Mouse (Mus musculus) kidney, embryonic 15.5 days (tissue): ENCODE results near the gene Car6. TPM values are rescaled to one million over a fixed set of nuclear protein-coding genes. Genes with fewer than 3 reads are reported as not detected.
A peak's percentile ranks its signal among the peaks of the same experiment; 100 is the strongest.

ENCODE experiments used
- ATAC-seq: fragments of 200-750 bp; cut with Nextera tagmentation; replicated peaks from 2 replicates; pipeline ENCODE4 v1.8.0; 2017; ENCODE audit warnings: moderate TSS enrichment; ENCODE audit not compliant: low FRiP score
- H3K27ac ChIP-seq: fragments of 300-500 bp; sonication (generic); 2 replicates; pipeline ENCODE4 v1.5.1; 2015; ENCODE audit warnings: mild to moderate bottlenecking, inconsistent platforms
- H3K27me3 ChIP-seq: fragments of 300-500 bp; sonication (generic); 2 replicates; pipeline ENCODE4 v1.6.1; 2015; ENCODE audit warnings: inconsistent platforms
- H3K36me3 ChIP-seq: fragments of 300-500 bp; sonication (generic); 2 replicates; pipeline ENCODE4 v1.6.1; 2015; ENCODE audit warnings: inconsistent platforms
- H3K4me1 ChIP-seq: fragments of 300-500 bp; sonication (generic); 2 replicates; pipeline ENCODE4 v1.6.1; 2015; ENCODE audit warnings: inconsistent platforms
- H3K4me2 ChIP-seq: fragments of 300-500 bp; sonication (generic); 2 replicates; pipeline ENCODE4 v1.6.1; 2015; ENCODE audit warnings: moderate library complexity, mild to moderate bottlenecking, inconsistent platforms
- H3K4me3 ChIP-seq: fragments of 300-500 bp; sonication (generic); replicated peaks from 2 replicates; pipeline ENCODE4 v1.5.1; 2015; ENCODE audit warnings: mild to moderate bottlenecking, inconsistent platforms
- H3K9ac ChIP-seq: fragments of 300-500 bp; sonication (generic); 2 replicates; pipeline ENCODE4 v1.6.1; 2015; ENCODE audit warnings: mild to moderate bottlenecking, inconsistent platforms
- H3K9me3 ChIP-seq: fragments of 300-500 bp; sonication (generic); replicated peaks from 2 replicates; pipeline ENCODE4 v1.6.1; 2016; ENCODE audit warnings: inconsistent platforms
- WGBS: fragments of 180-500 bp; shearing (Covaris S2); methylation state at CpG from one replicate; pipeline ENCODE4 v1.1.7; 2015; ENCODE audit warnings: mixed read lengths; 5-methylcytosine and 5-hydroxymethylcytosine counted together
- polyA plus RNA-seq: library from polyadenylated mRNA; unstranded; fragments of >200 nt; fragmentation: Nextera tagmentation; extraction: Ambion mirVana; gene quantifications from 2 replicates; pipeline ENCODE4 v1.2.1, GENCODE M21; 2015

Gene Car6
- not detected in 2 replicates for polyA plus RNA-seq

GRCm38 (mm10) chr4:150201232-150201631, at the start of gene Car6:
Gene Car6, minus strand, starts transcription at chr4:150201332.
- Histone ChIP-seq H3K4me1 (peaks cover 12% of the 10 kb centered on the region), H3K4me2 (no peak within 1 kb of the TSS), H3K9ac (no peak within 1 kb of the TSS), H3K27me3 (no peaks in the 10 kb centered on the region), H3K4me3 (no peak within 1 kb of the TSS), H3K27ac (no peak within 1 kb of the TSS), H3K9me3 (no peaks in the 10 kb centered on the region), H3K36me3 (no peaks in the 10 kb centered on the region)
- 71% methylated on average over 5 of the region's 5 CpGs for WGBS
- no peak for ATAC-seq

GRCm38 (mm10) chr4:150249731-150250270, 48.7 kb upstream of the Car6 start:
- Histone ChIP-seq H3K9me3 (no peaks in the 10 kb centered on the region), H3K4me3 (no peak overlapping the region), H3K27me3 (no peaks in the 10 kb centered on the region), H3K27ac (no peak overlapping the region), H3K4me2 (no peak overlapping the region), H3K9ac (no peak overlapping the region), H3K36me3 (peaks cover 73% of the 10 kb centered on the region), H3K4me1 (peaks cover 7% of the 10 kb centered on the region; the same call in 1 of the 2 replicates)
- no peak for ATAC-seq
- WGBS: 79% methylated on average over 5 of the region's 5 CpGs

- Histone ChIP-seq H3K27ac (no peak overlapping the region), H3K4me1 (peaks cover 7% of the 10 kb centered on the region; the same call in 1 of the 2 replicates), H3K9ac (no peak overlapping the region), H3K4me3 (no peak overlapping the region), H3K27me3 (no peaks in the 10 kb centered on the region), H3K4me2 (no peak overlapping the region), H3K9me3 (no peaks in the 10 kb centered on the region), H3K36me3 (peaks cover 79% of the 10 kb centered on the region)
- WGBS: 73% methylated on average over 5 of the region's 5 CpGs
- no peak for ATAC-seq
Measured at GRCm38 (mm10) chr4:150248917-150249316, 47.8 kb upstream of the Car6 start.

- no peak overlapping the region for H3K4me2 ChIP-seq
- WGBS: 69% methylated on average over 5 of the region's 5 CpGs
- no peak overlapping the region for H3K4me3 ChIP-seq
- H3K9ac ChIP-seq: no peak overlapping the region
- H3K36me3 ChIP-seq: peaks cover 87% of the 10 kb centered on the region
- no peaks in the 10 kb centered on the region for H3K9me3 ChIP-seq
- H3K27ac ChIP-seq: no peak overlapping the region
- no peaks in the 10 kb centered on the region for H3K27me3 ChIP-seq
- 0 out of 2 replicates have a peak, but pooled peaks have one; percentile 19 for ATAC-seq
- peaks cover 7% of the 10 kb centered on the region for H3K4me1 ChIP-seq
Measured at GRCm38 (mm10) chr4:150248009-150248408, 46.9 kb upstream of the Car6 start.

GRCm38 (mm10) chr4:150245876-150246275, 44.7 kb upstream of the Car6 start:
- H3K36me3 ChIP-seq: peaks cover 95% of the 10 kb centered on the region
- no peak overlapping the region for H3K4me2 ChIP-seq
- no peak overlapping the region for H3K9ac ChIP-seq
- 53% methylated on average over 2 of the region's 2 CpGs for WGBS
- H3K27ac ChIP-seq: no peak overlapping the region
- ATAC-seq: no peak
- H3K4me1 ChIP-seq: peaks cover 21% of the 10 kb centered on the region
- H3K27me3 ChIP-seq: no peaks in the 10 kb centered on the region
- no peak overlapping the region for H3K4me3 ChIP-seq
- H3K9me3 ChIP-seq: no peaks in the 10 kb centered on the region

GRCm38 (mm10) chr4:150242745-150243144, 41.6 kb upstream of the Car6 start:
- H3K9ac ChIP-seq: no peak overlapping the region
- WGBS: 82% methylated on average over 5 of the region's 5 CpGs
- H3K4me2 ChIP-seq: no peak overlapping the region
- no peak overlapping the region for H3K4me3 ChIP-seq
- H3K27ac ChIP-seq: no peak overlapping the region
- peaks cover 41% of the 10 kb centered on the region for H3K4me1 ChIP-seq
- H3K36me3 ChIP-seq: peaks cover 84% of the 10 kb centered on the region
- H3K27me3 ChIP-seq: no peaks in the 10 kb centered on the region
- ATAC-seq: no peak
- H3K9me3 ChIP-seq: no peaks in the 10 kb centered on the region

- H3K4me2 ChIP-seq: no peak overlapping the region
- H3K4me3 ChIP-seq: no peak overlapping the region
- H3K27me3 ChIP-seq: no peaks in the 10 kb centered on the region
- no peak overlapping the region for H3K27ac ChIP-seq
- ATAC-seq: no peak
- peaks cover 74% of the 10 kb centered on the region for H3K36me3 ChIP-seq
- H3K4me1 ChIP-seq: peaks cover 41% of the 10 kb centered on the region
- H3K9ac ChIP-seq: no peak overlapping the region
- WGBS: 67% methylated on average over 4 of the region's 4 CpGs
- no peaks in the 10 kb centered on the region for H3K9me3 ChIP-seq
Measured at GRCm38 (mm10) chr4:150241708-150242107, 40.6 kb upstream of the Car6 start.

- 55% methylated on average over 1 of the region's 1 CpGs for WGBS
- Histone ChIP-seq H3K36me3 (peaks cover 61% of the 10 kb centered on the region), H3K4me1 (peaks cover 49% of the 10 kb centered on the region), H3K4me2 (peak overlapping the region; percentile 3; the same call in 1 of the 2 replicates), H3K27me3 (no peaks in the 10 kb centered on the region), H3K9me3 (no peaks in the 10 kb centered on the region), H3K4me3 (no peak overlapping the region; the same call in 1 of the 2 replicates), H3K9ac (no peak overlapping the region), H3K27ac (no peak overlapping the region)
- ATAC-seq: no peak
Measured at GRCm38 (mm10) chr4:150240381-150240886, 39.3 kb upstream of the Car6 start.

GRCm38 (mm10) chr4:150239951-150240368, 38.8 kb upstream of the Car6 start:
- H3K9ac ChIP-seq: peak overlapping the region; percentile 89; the same call in 1 of the 2 replicates

GRCm38 (mm10) chr4:150239503-150239902, 38.4 kb upstream of the Car6 start:
- peak overlapping the region; percentile 89; the same call in 1 of the 2 replicates for H3K9ac ChIP-seq

More at GRCm38 (mm10) chr4:150239951-150240368, 38.8 kb upstream of the Car6 start:
- no peak; the same call in 1 of the 2 replicates for ATAC-seq
- 9% methylated on average over 6 of the region's 6 CpGs for WGBS
- no peaks in the 10 kb centered on the region for H3K27me3 ChIP-seq
- peak overlapping the region; percentile 79 for H3K4me3 ChIP-seq
- peak overlapping the region; percentile 97 for H3K27ac ChIP-seq
- H3K9me3 ChIP-seq: no peaks in the 10 kb centered on the region
- peaks cover 56% of the 10 kb centered on the region for H3K36me3 ChIP-seq
- H3K4me2 ChIP-seq: peak overlapping the region; percentile 71
- peaks cover 53% of the 10 kb centered on the region for H3K4me1 ChIP-seq

GRCm38 (mm10) chr4:150239087-150239480, 38.0 kb upstream of the Car6 start:
- WGBS: 18% methylated on average over 5 of the region's 5 CpGs
- Histone ChIP-seq H3K4me1 (peaks cover 61% of the 10 kb centered on the region), H3K27me3 (no peaks in the 10 kb centered on the region)

More at GRCm38 (mm10) chr4:150239503-150239902, 38.4 kb upstream of the Car6 start:
- Histone ChIP-seq H3K27me3 (no peaks in the 10 kb centered on the region), H3K9me3 (no peaks in the 10 kb centered on the region), H3K27ac (peak overlapping the region; percentile 97), H3K4me3 (peak overlapping the region; percentile 79), H3K36me3 (peaks cover 52% of the 10 kb centered on the region), H3K4me2 (peak overlapping the region; percentile 71), H3K4me1 (peaks cover 58% of the 10 kb centered on the region)
- ATAC-seq: no peak
- WGBS: 22% methylated on average over 6 of the region's 6 CpGs

GRCm38 (mm10) chr4:150238433-150239086, 37.4 kb upstream of the Car6 start:
- peak overlapping the region; percentile 71 for H3K4me2 ChIP-seq
- H3K27ac ChIP-seq: peak overlapping the region; percentile 97
- H3K27me3 ChIP-seq: no peaks in the 10 kb centered on the region
- H3K9me3 ChIP-seq: no peaks in the 10 kb centered on the region
- H3K4me3 ChIP-seq: peak overlapping the region; percentile 79
- WGBS: 7% methylated on average over 3 of the region's 3 CpGs
- peaks cover 61% of the 10 kb centered on the region for H3K4me1 ChIP-seq
- peaks cover 42% of the 10 kb centered on the region for H3K36me3 ChIP-seq
- no peak for ATAC-seq
- H3K9ac ChIP-seq: peak overlapping the region; percentile 89

More at GRCm38 (mm10) chr4:150239087-150239480, 38.0 kb upstream of the Car6 start:
- peak overlapping the region; percentile 79 for H3K4me3 ChIP-seq
- H3K4me2 ChIP-seq: peak overlapping the region; percentile 71
- H3K9ac ChIP-seq: peak overlapping the region; percentile 89
- H3K36me3 ChIP-seq: peaks cover 47% of the 10 kb centered on the region
- peak overlapping the region; percentile 97 for H3K27ac ChIP-seq
- H3K9me3 ChIP-seq: no peaks in the 10 kb centered on the region
- ATAC-seq: no peak
